Mouse (Mus musculus) stomach, embryonic 15.5 days (tissue): ENCODE measurements around the gene Dnah9. TPM values are rescaled to one million over a fixed set of nuclear protein-coding genes. Genes with fewer than 3 reads are reported as not detected.

Experiments
- ATAC-seq: fragments of 200-750 bp; cut with Nextera tagmentation; 2 replicates; pipeline ENCODE4 v1.8.0; 2017; ENCODE audit warnings: low read depth, moderate number of reproducible peaks, moderate TSS enrichment; ENCODE audit not compliant: insufficient read depth, low FRiP score
- H3K27ac ChIP-seq: fragments of 300-500 bp; sonication (generic); 2 replicates; pipeline ENCODE4 v1.5.1; 2015; ENCODE audit warnings: mild to moderate bottlenecking, inconsistent platforms
- H3K27me3 ChIP-seq: fragments of 300-500 bp; sonication (generic); replicated peaks from 2 replicates; pipeline ENCODE4 v1.6.1; 2015; ENCODE audit warnings: inconsistent platforms
- H3K36me3 ChIP-seq: fragments of 300-500 bp; sonication (generic); 2 replicates; pipeline ENCODE4 v1.6.1; 2015; ENCODE audit warnings: inconsistent platforms
- H3K4me1 ChIP-seq: fragments of 300-500 bp; sonication (generic); 2 replicates; pipeline ENCODE4 v1.6.1; 2015; ENCODE audit warnings: inconsistent platforms
- H3K4me2 ChIP-seq: fragments of 300-500 bp; sonication (generic); 2 replicates; pipeline ENCODE4 v1.6.1; 2015; ENCODE audit warnings: mild to moderate bottlenecking, inconsistent platforms
- H3K4me3 ChIP-seq: fragments of 300-500 bp; sonication (generic); replicated peaks from 2 replicates; pipeline ENCODE4 v1.5.1; 2015; ENCODE audit warnings: inconsistent platforms
- H3K9ac ChIP-seq: fragments of 300-500 bp; sonication (generic); 2 replicates; pipeline ENCODE4 v1.6.1; 2015; ENCODE audit warnings: inconsistent platforms
- H3K9me3 ChIP-seq: fragments of 300-500 bp; sonication (generic); 2 replicates; pipeline ENCODE4 v1.6.1; 2016; ENCODE audit warnings: inconsistent platforms
- WGBS: fragments of 180-500 bp; shearing (Covaris S2); methylation state at CpG from one replicate; pipeline ENCODE4 v1.1.7; 2015; 5-methylcytosine and 5-hydroxymethylcytosine counted together
- polyA plus RNA-seq: library from polyadenylated mRNA; unstranded; fragments of >200 nt; fragmentation: Nextera tagmentation; extraction: Ambion mirVana; gene quantifications from 2 replicates; pipeline ENCODE4 v1.2.1, GENCODE M21; 2015

Gene Dnah9
- polyA plus RNA-seq, 1 experiment from 2014 or later: 0.27 TPM

- Histone ChIP-seq H3K9ac (no peak overlapping the region), H3K36me3 (0 out of 2 replicates have a peak, but pooled peaks cover 8% of the 10 kb centered on the region), H3K4me1 (no peaks in the 10 kb centered on the region), H3K27me3 (no peaks in the 10 kb centered on the region), H3K27ac (no peak overlapping the region), H3K9me3 (no peaks in the 10 kb centered on the region), H3K4me2 (no peak overlapping the region), H3K4me3 (no peak overlapping the region)
- no peak for ATAC-seq
- WGBS: 73% methylated on average over 5 of the region's 5 CpGs
Observed at GRCm38 (mm10) chr11:65820280-65820679, 348.1 kb downstream of the Dnah9 start.

GRCm38 (mm10) chr11:65818193-65818592, 350.2 kb downstream of the Dnah9 start:
- Histone ChIP-seq H3K27me3 (no peaks in the 10 kb centered on the region), H3K4me1 (no peaks in the 10 kb centered on the region), H3K9ac (no peak overlapping the region), H3K4me2 (no peak overlapping the region), H3K4me3 (no peak overlapping the region), H3K36me3 (0 out of 2 replicates have a peak, but pooled peaks cover 11% of the 10 kb centered on the region), H3K27ac (no peak overlapping the region), H3K9me3 (no peaks in the 10 kb centered on the region)
- 56% methylated on average over 1 of the region's 1 CpGs for WGBS
- ATAC-seq: no peak

GRCm38 (mm10) chr11:65816237-65816636, 352.1 kb downstream of the Dnah9 start:
- WGBS: 78% methylated on average over 6 of the region's 6 CpGs
- H3K36me3 ChIP-seq: 0 out of 2 replicates have a peak, but pooled peaks cover 3% of the 10 kb centered on the region

GRCm38 (mm10) chr11:65814381-65814780, 354.0 kb downstream of the Dnah9 start:
- Histone ChIP-seq H3K36me3 (0 out of 2 replicates have a peak, but pooled peaks cover 3% of the 10 kb centered on the region), H3K4me2 (no peak overlapping the region), H3K9me3 (no peaks in the 10 kb centered on the region), H3K27ac (no peak overlapping the region), H3K4me1 (no peaks in the 10 kb centered on the region), H3K27me3 (no peaks in the 10 kb centered on the region), H3K9ac (no peak overlapping the region), H3K4me3 (no peak overlapping the region)
- no peak for ATAC-seq
- 92% methylated on average over 9 of the region's 9 CpGs for WGBS

More at GRCm38 (mm10) chr11:65816237-65816636, 352.1 kb downstream of the Dnah9 start:
- Histone ChIP-seq H3K9ac (no peak overlapping the region), H3K4me1 (no peaks in the 10 kb centered on the region), H3K27me3 (no peaks in the 10 kb centered on the region), H3K4me2 (no peak overlapping the region), H3K4me3 (no peak overlapping the region), H3K27ac (no peak overlapping the region), H3K9me3 (no peaks in the 10 kb centered on the region)
- no peak for ATAC-seq

GRCm38 (mm10) chr11:65812088-65812487, 356.3 kb downstream of the Dnah9 start:
- H3K27me3 ChIP-seq: no peaks in the 10 kb centered on the region
- no peak overlapping the region for H3K4me3 ChIP-seq
- no peak overlapping the region for H3K9ac ChIP-seq
- H3K36me3 ChIP-seq: 0 out of 2 replicates have a peak, but pooled peaks cover 3% of the 10 kb centered on the region
- WGBS: 45% methylated on average over 5 of the region's 5 CpGs
- no peaks in the 10 kb centered on the region for H3K4me1 ChIP-seq
- ATAC-seq: no peak
- H3K27ac ChIP-seq: no peak overlapping the region
- no peaks in the 10 kb centered on the region for H3K9me3 ChIP-seq
- H3K4me2 ChIP-seq: no peak overlapping the region

- no peaks in the 10 kb centered on the region for H3K4me1 ChIP-seq
- H3K27me3 ChIP-seq: no peaks in the 10 kb centered on the region
- 40% methylated on average over 7 of the region's 7 CpGs for WGBS
- no peak for ATAC-seq
- H3K4me2 ChIP-seq: peak overlapping the region; percentile 58
- peak overlapping the region; percentile 76 for H3K4me3 ChIP-seq
- peak overlapping the region; percentile 92 for H3K27ac ChIP-seq
- no peaks in the 10 kb centered on the region for H3K36me3 ChIP-seq
- H3K9me3 ChIP-seq: no peaks in the 10 kb centered on the region
- peak overlapping the region; percentile 74 for H3K9ac ChIP-seq
Observed at GRCm38 (mm10) chr11:65807601-65808000, 360.8 kb downstream of the Dnah9 start.

- under 1% methylated on average over 51 of the region's 58 CpGs for WGBS
- Histone ChIP-seq H3K9ac (peak within 1 kb of the TSS; percentile 74), H3K4me1 (no peaks in the 10 kb centered on the region), H3K4me3 (peak within 1 kb of the TSS; percentile 76), H3K36me3 (no peaks in the 10 kb centered on the region), H3K27me3 (no peaks in the 10 kb centered on the region), H3K9me3 (no peaks in the 10 kb centered on the region), H3K4me2 (peak within 1 kb of the TSS; percentile 85), H3K27ac (peak within 1 kb of the TSS; percentile 92)
- ATAC-seq: peak; percentile 98
Observed at GRCm38 (mm10) chr11:65806909-65807504, 361.3 kb downstream of the Dnah9 start, which contains the start of gene Zkscan6. Gene Zkscan6, plus strand, starts transcription at chr11:65807175.

- Histone ChIP-seq H3K27ac (peak overlapping the region; percentile 80), H3K4me1 (no peaks in the 10 kb centered on the region), H3K4me2 (peak overlapping the region; percentile 85), H3K9ac (peak overlapping the region; percentile 32; the same call in 1 of the 2 replicates), H3K27me3 (no peaks in the 10 kb centered on the region), H3K4me3 (peak overlapping the region; percentile 76), H3K36me3 (no peaks in the 10 kb centered on the region), H3K9me3 (no peaks in the 10 kb centered on the region)
- WGBS: 1% methylated on average over 20 of the region's 20 CpGs
- peak; percentile 15; the same call in 1 of the 2 replicates for ATAC-seq
Observed at GRCm38 (mm10) chr11:65806321-65806904, 361.9 kb downstream of the Dnah9 start.

GRCm38 (mm10) chr11:65801899-65802298, 366.5 kb downstream of the Dnah9 start:
- no peak for ATAC-seq
- WGBS: 55% methylated on average over 3 of the region's 3 CpGs
- H3K4me1 ChIP-seq: no peaks in the 10 kb centered on the region
- H3K4me2 ChIP-seq: no peak overlapping the region
- H3K27ac ChIP-seq: no peak overlapping the region
- no peak overlapping the region for H3K4me3 ChIP-seq
- H3K9ac ChIP-seq: no peak overlapping the region
- H3K36me3 ChIP-seq: no peaks in the 10 kb centered on the region
- no peaks in the 10 kb centered on the region for H3K27me3 ChIP-seq
- H3K9me3 ChIP-seq: no peaks in the 10 kb centered on the region

GRCm38 (mm10) chr11:65795896-65796295, 372.5 kb downstream of the Dnah9 start:
- 64% methylated on average over 1 of the region's 1 CpGs for WGBS
- no peak for ATAC-seq
- H3K4me3 ChIP-seq: no peak overlapping the region
- no peak overlapping the region for H3K27ac ChIP-seq
- H3K27me3 ChIP-seq: no peaks in the 10 kb centered on the region
- no peak overlapping the region for H3K9ac ChIP-seq
- no peaks in the 10 kb centered on the region for H3K36me3 ChIP-seq
- H3K9me3 ChIP-seq: no peaks in the 10 kb centered on the region
- H3K4me2 ChIP-seq: no peak overlapping the region
- H3K4me1 ChIP-seq: no peaks in the 10 kb centered on the region

GRCm38 (mm10) chr11:65794428-65795219, 373.7 kb downstream of the Dnah9 start:
- Histone ChIP-seq H3K36me3 (no peaks in the 10 kb centered on the region), H3K4me2 (no peak overlapping the region), H3K9ac (no peak overlapping the region), H3K27ac (no peak overlapping the region), H3K27me3 (no peaks in the 10 kb centered on the region), H3K9me3 (no peaks in the 10 kb centered on the region), H3K4me1 (no peaks in the 10 kb centered on the region), H3K4me3 (no peak overlapping the region)
- WGBS: 52% methylated on average over 10 of the region's 10 CpGs
- ATAC-seq: no peak

- Histone ChIP-seq H3K27ac (peak within 1 kb of the TSS; percentile 88), H3K4me2 (peak within 1 kb of the TSS; percentile 63), H3K9ac (peak within 1 kb of the TSS; percentile 95), H3K4me1 (peaks cover 11% of the 10 kb centered on the region; the same call in 1 of the 2 replicates), H3K4me3 (peak within 1 kb of the TSS; percentile 95), H3K36me3 (no peaks in the 10 kb centered on the region), H3K27me3 (no peaks in the 10 kb centered on the region), H3K9me3 (no peaks in the 10 kb centered on the region)
- under 1% methylated on average over 36 of the region's 36 CpGs for WGBS
- ATAC-seq: peak; percentile 99
Observed at GRCm38 (mm10) chr11:65788154-65788553, 380.2 kb downstream of the Dnah9 start, which contains the start of gene Map2k4. Gene Map2k4, minus strand, starts transcription at chr11:65788297.
